Mouse (Mus musculus) cerebellum, adult 2 months (tissue): ENCODE data around the gene Paqr7.

Source experiments
- CTCF ChIP-seq: fragments of 200-500 bp; IDR thresholded peaks from 2 replicates; pipeline ENCODE4 v1.5.1; 2011; ENCODE audit warnings: low read depth, mild to moderate bottlenecking, control low read depth, low read length, moderate library complexity, borderline replicate concordance; ENCODE audit not compliant: insufficient read depth
- POLR2A ChIP-seq: fragments of 200-500 bp; IDR thresholded peaks from 2 replicates; pipeline ENCODE4 v1.6.1; 2011; ENCODE audit warnings: low read length, control low read depth, borderline replicate concordance; ENCODE audit not compliant: insufficient read depth

- TF ChIP-seq POLR2A (no peak), CTCF (no peak)
These were observed 7.3 kb downstream of the Paqr7 start for GRCm38 (mm10) chr4:134503686-134504357.
